Mouse (Mus musculus) thymus, postnatal 4 days (tissue): ENCODE data around the gene Arhgap10.

Experiments
- DNase-seq: peaks from one replicate; pipeline ENCODE4 v3.0.0; 2021

Arhgap10 gene

DNA sequence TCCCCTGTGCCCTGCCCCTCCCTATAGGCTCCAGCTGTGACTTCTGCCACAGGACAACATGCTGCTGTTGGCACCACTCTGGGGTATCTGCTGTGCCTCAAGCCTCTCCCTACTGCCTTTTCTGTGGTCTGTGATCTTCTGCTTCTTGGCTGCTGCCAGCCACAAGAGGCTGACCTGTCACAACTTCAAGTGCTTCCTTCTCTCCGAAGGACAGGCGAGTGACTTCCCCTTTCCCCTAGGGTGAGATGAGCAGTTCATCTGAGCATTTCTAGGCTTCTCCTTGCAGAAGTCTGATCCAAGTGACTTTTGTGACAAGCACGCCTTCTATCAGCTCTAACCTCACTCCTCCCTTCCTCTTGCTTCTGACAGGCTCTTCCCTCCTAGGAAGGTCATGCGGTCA, 34.1 kb downstream of the Arhgap10 start:
- no peak for DNase-seq

DNA sequence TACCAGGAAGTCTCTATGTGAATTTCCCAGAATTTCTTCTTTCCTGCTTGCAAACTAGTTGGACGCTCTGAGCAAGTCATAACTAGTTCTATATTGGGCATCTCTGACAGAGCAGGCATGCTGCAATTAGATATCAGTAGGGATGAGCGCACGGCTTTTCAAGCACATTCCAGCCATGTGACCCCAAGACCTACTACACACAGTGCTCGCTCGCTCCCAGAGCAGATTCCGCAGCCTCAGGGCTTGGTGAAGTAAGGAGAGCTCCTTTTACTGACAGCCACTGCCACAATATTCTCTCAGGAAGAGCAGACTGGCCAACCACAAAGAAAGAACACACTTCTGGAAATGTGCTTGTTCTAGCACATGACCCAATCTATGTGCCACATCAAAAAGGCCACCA, 36.0 kb downstream of the Arhgap10 start:
- DNase-seq: no peak

DNA sequence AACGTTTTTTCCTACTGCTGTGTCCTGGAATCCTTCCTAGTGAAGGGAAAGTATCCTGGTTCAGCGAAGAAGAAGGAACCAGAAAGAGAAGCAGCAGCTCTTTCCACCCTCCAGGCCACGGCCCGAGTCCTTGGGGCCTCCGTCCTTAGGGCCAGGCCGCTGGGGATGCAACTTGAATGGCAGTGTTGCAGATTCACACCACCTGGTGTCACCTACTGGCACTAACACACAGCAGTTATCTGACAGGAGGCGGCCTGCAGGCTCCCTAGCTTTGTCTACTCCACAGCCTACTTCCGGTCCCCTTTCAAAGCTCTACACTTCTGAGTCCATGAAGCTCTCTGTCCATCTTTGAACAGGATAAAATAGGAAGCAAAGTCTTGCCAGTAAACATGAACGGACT, 37.8 kb downstream of the Arhgap10 start:
- DNase-seq: no peak

DNA sequence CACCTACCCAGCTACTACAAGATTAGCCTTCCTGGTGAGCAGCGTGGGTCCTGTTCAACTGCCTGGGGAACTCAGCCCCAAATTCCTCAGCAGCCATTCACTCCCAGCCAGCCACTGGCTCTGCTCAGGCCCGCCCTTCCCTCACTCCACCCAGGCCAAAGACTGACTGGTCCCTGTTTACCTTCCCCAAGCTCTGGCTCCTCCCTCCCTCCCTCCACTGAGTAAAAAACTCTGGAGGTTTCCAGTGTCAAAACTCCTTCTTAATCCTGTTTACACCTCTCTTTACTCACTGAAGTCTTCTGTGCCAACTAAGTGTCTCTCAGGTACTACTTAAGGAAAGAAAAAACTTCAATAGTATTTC, 38.9 kb downstream of the Arhgap10 start:
- no peak for DNase-seq

DNA sequence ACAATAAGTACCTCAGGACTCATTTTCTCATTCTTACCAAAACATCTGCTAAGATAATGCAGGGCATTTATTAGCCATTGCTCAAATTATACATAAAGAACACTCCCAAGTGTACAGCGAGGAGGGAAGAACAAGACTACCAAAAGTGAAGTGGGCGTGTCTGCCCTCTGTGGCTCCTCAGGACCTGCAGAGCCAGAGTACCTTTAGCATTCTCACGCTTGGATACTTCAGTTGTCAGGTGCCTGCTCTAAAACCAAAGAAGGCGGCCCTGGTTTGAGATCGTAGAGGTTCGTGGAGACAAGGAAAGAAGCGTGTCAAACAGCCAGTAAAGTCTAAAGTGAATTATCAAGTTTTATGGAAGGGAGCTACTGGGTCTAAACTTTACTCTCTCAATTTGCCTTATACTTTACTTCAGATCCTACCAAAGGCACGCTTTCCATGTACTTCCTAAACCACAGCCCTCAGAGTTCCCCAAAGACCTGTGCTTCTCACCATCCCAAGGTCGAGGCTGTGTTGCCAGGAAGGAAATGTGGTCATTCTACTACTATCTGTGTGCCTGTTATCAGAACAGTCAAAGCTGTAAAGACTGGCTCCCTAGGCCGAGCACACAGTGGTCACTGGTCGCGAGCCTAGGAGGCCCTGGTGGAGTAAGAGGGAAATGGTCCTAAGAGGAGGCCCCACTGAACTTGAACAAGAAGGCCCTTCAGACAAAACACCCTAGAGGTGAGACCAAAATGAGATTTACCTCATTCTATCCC, 39.4 kb downstream of the Arhgap10 start:
- DNase-seq: no peak

DNA sequence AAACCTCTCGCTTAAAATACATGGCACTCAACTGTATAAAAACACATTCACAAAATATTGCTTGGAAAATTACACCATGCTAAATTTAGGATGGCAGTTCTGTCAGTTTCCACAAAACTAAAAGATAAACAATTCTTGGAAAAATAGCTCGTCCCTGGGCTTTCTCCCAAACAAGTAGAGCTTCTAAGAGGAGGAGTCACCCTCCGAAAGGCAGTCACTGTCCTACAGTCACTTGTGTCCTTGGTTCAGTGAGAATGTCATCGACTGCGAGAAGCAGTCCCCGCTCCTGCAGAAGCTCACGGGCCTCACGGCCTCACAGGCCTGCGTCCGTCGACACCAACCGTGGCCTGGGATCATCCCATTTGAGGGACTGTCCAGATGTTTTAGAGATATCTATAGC, 40.1 kb downstream of the Arhgap10 start:
- DNase-seq: no peak

DNA sequence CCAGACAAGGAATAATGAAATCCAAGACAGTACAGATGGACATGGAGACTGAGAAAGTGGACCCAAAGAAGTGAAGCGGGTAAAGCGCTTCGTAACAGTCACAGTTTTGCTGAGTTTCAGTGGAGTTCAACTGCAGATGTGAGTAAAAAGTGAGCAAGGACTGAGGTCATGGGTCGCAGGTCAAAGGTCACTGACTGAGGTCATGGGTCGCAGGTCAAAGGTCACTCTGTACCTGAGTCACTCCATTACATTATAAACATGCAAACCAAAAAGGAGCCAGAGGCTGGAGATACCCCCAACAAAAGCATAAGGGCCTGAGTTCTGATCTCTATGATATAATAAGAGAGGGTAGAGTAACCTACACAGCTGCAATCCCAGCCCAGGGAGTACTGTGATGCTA, 43.1 kb downstream of the Arhgap10 start:
- no peak for DNase-seq

DNA sequence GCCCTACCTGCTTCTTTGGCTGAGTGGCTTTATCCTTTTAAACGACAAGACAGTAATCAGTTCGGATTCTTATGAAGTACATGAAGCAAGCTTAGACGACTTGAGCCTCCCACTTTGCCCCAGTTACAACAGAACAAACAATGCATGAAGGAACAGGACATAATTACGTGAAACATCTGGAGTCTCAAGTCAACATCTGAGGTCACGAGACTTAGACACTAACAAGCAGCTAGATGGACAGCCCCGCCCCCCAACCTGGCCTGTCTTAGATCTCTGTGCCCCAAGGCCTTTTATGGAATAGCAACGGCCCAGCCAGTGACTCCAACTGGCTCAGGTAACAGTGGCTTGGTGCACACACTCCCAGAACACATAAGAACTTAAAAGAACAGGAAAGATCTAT, 44.0 kb downstream of the Arhgap10 start:
- no peak for DNase-seq

DNA sequence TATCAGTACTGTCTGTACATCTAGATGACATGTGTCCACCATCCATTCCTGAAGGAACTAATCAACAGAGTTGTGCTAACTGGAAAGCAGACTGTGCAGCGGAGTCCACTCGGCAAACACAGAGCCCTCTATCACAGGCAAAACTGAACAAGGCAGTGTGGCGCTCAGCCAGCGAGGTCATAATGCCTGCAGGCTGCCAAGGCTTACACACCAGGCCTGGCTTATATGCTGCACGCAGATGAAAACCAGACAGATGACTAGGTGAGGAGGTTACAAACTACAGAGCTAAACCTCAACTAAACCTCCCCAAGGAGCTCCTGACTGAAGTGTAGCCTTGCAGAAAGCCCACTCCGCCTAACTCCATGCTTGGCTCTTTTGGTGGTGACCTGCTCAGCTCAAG, 44.4 kb downstream of the Arhgap10 start:
- DNase-seq: no peak

DNA sequence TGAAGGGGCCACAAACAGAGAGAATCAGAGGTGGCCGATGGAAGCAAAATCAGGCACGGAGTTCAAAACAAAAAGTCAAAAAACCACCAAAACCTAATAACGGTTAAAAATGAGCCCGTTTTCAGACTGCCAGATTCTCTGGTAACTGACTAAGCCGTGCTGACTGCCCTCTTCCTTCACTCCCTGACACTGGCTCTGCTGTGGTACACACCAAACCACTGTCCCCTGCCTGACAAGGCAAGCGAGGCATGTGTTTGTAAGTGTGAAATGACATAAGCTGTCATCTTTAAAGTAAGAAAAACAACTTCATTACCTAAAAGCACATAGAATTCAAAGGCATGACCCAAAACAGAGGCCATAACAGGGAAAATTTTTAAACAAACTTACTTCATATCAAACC, 56.4 kb downstream of the Arhgap10 start:
- DNase-seq: no peak

DNA sequence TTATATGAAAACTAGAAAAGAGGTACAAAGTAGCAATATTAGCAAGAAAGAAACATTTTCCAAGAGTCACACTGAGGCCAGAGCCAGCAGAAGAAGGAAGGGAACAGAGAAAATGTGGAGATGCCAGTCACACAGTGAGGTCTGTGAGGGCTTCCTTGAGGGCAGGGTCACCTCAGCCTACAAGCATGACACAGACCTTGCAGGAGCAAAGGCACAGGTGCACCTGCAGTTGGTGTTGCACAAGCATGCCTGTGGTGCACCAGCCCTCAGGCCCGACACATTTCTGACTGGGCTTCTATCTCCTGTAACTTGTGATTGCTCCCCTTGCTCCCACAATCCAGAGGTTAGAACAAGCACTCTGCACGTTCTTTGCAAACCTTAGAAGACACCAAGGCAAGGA, 57.4 kb downstream of the Arhgap10 start:
- no peak for DNase-seq

DNA sequence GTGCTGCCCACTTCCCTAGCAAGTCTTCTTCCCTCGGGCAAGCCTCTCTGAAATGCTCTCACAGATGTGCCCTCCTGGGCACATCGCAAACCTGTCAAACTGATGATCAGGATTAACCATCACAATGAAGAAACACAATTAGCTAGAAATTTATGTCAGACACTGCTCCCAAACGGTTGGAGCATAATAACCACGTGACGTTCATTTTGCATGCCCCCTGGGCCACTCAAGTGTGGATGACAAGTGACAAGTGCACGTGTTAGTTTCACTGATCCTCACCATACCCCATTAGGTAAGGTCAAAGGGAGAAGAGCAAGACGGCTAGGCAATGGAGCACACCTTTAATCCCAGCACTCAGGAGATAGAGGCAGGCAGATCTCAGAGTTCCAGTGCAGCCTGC, 58.1 kb downstream of the Arhgap10 start:
- no peak for DNase-seq

DNA sequence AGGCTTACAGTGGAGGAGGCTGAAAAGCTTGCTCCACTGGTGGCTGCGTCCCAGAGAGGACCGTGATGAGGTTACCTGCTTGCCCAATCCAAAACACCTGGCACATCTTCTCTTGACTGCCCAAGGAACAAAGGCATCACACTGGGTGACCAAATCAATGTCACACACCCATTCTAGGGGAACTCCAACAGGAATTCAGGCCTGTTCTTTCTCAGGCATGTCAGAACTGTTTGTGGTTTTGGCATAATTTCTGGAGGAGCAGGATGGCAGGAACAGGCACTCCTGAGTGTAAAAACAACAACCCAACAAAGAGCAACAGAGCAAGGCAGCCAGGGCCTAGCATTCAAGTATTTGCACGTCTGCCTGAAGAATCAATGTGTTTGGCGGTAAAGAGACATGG, 59.2 kb downstream of the Arhgap10 start:
- no peak for DNase-seq

DNA sequence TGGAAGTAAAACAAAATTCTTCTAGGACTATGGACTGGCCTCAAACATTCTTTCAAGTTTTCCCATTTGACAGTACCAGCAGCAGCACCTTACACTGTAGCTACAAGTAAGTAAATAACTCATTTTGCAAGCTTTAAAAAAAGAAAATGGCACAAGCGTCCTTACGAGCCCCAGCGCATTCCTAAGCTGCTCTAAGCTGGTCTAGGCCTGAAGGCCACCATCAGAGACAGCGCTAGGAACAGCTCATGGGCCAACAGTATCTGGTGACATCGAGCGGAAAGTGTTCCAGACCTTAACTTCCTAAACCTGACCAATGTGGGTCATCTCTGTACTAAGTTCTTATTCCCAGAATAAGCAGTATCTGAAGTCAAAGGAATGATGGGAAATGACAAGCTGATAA, 61.5 kb downstream of the Arhgap10 start:
- DNase-seq: no peak

DNA sequence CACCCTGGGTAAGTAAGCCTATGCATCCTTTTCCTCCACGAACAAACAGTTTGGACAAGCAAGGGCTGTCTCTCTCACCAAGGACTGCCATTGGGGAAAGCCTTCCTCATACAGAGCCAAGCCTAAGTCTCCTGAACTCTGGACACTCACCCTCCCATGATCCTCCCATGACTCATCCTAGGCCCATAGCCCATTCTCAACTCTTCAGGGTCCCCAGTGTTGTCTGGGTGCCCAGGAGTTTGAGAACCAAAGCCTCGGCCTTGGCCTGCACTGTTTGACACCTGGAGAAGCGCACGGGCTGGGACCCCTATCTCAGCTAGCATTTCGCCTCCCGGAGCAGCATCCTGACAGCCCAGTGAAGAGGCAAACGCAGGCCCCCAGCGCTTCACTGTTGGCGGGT, 63.9 kb downstream of the Arhgap10 start:
- peak; percentile 43 for DNase-seq

DNA sequence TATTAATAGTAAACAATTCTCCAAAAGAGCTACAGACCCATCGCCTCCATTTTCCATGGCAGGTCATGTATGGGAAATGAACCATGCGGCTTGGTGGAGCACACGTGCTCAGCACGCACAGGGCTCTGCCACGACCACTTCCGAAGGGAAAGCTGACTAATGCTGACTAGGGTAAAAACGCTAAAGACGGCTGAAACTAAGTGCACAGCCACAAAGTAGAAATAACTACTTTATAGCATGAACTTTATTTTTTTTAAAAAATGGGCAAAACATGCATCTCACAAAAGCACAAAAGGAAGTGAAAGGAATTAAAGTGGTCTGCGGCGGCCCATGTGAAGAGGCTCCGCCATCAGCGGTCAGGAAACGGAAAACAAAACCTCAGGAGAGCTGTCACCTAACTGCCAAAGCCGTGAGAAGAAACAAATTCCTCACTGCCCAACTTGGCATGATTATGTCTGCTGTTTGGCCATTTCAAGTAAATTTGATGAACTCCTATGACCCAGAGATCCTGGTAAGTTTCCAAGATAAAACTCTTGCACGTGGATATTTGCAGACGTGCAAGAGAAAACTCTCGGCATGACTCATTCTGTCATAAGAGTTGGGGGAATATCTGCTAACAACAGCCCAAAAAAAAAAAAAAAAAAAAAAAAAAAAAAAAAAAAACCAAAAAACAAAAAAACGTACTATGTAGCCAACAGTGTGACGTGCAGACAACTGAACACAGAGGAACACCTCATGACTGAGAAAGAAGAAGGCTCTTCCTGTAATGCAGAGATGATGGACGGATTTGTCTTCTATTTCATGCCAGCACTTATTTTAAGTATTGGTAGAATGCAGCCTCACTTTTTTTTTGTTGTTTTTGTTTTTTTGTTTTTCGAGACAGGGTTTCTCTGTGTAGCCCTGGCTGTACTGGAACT, 66.0 kb downstream of the Arhgap10 start:
- DNase-seq: no peak

DNA sequence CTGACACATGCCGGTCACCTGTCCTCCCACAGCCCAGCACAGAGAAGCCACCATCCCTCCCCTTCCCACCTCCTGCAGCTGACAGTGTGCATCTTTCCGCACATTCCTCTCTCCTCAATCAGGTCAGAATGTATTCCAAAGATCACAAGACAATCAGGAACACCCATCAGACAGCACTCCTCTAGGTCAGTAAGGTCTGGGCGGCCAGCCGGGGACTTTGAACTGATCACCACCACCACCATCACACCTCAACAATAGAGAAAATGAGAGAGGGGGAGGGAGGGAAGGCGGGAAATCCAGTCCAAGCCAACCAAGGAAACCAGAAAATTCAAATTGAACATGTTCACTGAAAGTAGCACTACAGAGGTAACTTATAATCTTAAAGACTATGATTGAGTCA, 66.7 kb downstream of the Arhgap10 start:
- DNase-seq: no peak

DNA sequence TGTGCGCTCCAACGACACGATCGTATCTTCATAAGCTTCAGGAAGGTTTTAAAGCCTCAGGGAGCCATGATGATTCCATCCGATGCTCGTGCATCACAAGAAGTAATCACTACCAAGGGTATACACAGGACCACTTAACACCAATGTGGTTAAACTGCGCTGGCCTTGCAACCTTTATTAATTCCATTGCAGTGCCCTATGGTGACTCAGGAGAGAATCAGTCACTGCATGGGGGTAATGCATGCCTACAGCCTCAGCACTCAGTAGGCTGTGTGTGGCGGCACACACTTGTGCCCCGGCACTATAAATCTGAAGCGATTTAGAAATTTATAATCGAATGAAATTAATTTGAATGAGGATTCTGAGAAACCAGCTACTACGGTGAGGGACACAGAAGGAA, 71.5 kb downstream of the Arhgap10 start:
- DNase-seq: no peak

DNA sequence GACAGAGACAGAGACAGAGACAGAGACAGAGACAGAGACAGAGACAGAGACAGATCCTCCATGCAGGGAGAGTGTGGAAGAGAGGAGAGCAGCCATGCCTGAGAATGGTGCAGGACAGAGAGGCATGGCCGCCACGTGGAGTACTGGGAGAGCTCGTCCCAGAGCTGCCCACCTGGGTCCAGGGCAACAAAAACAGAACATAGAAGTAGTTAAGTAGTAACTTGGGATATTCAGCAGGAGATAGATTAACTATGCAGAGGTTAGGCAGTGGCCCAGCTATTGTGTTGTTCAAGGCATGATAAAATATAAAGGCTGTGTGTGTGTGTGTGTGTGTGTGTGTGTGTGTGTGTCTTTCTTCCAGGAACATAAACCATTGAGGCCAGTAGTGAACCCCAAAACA, 72.1 kb downstream of the Arhgap10 start:
- no peak for DNase-seq

DNA sequence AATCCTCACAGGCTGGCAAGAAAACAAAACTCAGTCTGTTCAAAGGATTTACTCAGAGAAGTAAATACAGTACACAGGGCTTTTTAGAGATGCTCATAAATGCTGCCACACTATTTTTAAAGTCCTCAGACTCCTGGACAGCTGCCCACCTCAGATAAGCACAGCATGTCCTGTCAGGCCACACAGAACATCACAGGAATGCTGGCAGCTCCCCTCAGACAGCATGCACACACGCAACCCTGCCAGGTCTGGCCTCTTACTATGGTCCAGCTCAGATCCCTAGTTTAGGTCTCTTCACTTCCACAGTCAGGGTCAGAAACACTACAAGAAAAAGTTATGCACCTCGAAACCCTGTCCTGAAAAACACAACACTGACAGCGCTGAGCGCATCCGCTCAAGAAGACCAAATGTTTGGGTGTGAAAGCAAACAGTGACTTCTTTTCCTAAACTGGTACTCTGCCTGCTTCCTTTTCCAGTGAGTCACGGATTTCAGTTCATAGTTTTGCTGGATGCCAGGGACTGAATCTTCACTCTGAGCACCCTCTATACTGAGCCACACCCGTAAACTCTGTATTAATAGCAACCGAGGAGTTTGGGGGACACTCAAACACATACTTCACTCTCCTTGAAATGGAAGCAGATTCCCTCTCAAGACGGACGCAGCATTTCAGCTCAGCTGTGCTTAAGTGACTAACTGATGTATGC, 73.4 kb downstream of the Arhgap10 start:
- no peak for DNase-seq

DNA sequence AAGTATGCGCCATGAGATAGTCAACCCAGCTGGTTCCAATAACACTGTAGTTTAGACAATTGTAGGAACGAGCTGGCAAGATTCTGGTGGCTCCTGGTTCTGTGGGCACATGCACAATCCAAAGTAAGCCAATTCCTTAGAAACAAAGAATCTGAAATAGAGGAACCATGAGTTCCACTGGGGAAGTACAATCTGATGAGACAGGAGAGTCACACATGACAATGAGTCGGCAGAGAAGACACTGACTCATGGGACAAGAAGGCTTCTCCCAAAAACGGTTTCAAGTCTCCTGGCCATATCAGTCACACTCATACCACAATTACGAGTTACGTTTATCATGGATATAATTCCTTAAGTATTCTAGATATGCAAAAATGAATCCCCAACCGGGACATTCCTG, 75.3 kb downstream of the Arhgap10 start:
- DNase-seq: no peak

DNA sequence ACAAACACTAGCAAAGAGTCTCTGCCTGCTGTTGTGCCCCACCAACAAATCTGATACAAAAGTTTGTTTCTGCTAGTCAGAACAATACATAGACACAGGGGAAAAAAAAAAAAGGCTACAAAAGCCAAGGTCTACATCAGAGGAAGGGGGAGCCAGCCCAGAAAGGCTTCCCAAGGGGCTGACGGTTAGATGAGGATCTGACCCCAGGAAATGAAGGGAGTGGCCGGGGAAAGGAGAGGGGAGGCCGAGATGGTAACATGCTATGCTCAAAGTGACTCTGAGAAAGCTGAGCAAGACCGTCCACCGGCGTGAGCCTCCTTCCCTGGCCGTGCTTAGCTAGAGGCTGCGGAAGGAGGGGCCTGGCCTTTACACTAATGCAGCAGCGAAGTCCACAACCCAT, 76.8 kb downstream of the Arhgap10 start:
- DNase-seq: no peak

DNA sequence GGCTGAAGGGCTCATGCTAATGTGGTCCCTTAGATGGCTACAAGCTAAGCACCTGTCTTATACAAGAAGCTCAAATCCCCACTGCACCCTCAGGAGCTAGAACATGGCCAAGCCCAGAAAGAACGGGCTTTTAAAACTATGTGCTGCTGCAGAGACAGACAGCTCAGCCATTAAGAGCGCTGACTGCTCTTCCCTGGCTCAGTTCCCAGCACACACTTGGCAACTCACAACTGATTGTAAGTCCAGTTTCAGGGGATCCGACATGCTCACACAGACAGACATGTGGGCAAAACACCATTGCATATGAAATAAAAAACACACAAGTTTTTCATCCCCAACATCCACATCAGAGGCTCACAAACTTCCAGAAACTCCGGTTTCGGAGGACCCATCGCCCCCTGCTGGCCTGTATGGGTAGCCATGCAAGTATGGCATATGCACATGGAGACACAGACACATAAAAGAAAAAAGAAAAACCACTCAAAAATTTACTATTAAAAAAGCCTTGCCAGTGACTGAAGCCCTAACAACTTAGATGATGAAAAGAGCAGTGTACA, 77.4 kb downstream of the Arhgap10 start:
- DNase-seq: peak; percentile 62

DNA sequence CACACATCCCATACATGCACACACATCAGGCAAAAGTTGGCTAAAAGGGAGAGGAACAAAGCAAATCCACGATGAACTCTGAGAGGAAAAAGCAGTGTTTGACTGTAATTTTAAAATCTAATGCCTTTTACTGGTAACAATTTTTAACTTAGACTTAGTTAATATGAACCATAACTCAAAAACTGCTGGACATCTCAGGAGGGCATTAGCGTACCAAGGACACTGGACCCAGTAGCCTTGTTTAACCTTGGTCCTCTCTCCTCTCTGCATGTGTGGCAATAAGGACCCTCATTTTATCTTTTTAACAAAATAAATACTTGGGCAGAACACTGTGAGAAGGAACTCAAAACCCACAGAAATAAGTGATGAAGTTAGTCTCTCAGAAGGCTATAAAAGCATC, 78.1 kb downstream of the Arhgap10 start:
- DNase-seq: no peak
